Mouse (Mus musculus): ENCODE data around the gene Snapc2.

DNA sequence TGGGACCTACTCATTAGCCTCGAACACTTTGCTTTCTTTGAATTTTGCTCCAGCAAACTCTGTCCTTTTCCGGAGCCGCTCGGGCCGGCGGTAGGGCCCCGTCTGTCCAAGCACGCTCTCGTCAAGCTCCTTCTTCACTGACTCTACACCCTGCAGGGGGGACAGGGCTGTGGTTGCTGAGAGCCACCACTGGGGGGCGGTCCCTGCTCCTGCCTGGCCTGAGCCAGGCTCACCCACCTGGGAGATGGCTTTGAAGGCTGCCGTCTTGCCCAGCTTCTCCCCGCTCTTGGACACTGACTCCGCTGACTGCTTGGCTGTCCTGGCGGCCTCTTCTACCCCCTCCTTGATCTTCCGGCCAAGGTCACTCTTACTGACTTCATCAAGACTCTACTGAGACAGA, 14.7 kb downstream of the Snapc2 start:
- TF ChIP-seq TAL1 (IDR thresholded peaks at IDR 0.05; ENCODE audit: low read length): no peak
- no peak for TF ChIP-seq GATA1 (IDR thresholded peaks at IDR 0.05; ENCODE audit: low read length)

Measured in erythroblast, embryonic 14.5 days (primary cell).